Comparison of ENCODE assay signal across 31 mouse cellular contexts in the genomic region with DNA sequence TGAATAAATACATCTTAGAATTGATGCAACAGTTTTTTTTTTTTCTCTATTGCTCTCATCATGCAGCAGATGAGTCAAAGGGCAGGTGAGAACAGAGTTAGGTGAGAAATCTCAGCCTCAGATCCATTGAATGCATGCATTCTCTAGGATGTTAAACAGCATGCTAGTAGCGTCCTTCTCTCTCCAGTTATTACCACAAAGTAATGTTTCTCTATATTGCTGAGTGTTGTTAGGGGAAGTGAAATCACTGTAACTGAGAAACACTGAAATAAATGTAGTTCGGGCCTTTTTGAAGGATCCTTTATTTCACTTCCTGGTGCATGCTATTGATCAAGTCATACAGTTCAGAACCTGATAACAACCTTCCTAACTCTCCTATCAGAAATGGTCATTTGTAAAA.
"Had no signal": no experiment of that assay in that cellular context is flagged by ENCODE, and none has a peak within 500 bp of the region (broad histone marks: within the 10 kb centered on the region; RNA-seq: fewer than 3 reads in every experiment).

No protein-coding gene starts in this region.

- H3K36me3 ChIP-seq: heart, embryonic 10.5 days; heart, embryonic 12.5 days; heart, embryonic 13.5 days; heart, embryonic 15.5 days; hindbrain, embryonic 10.5 days; hindbrain, embryonic 12.5 days; hindbrain, embryonic 13.5 days; hindbrain, embryonic 15.5 days; intestine, embryonic 15.5 days; kidney, embryonic 15.5 days had no signal

- H3K27me3 ChIP-seq: heart, embryonic 12.5 days; heart, embryonic 13.5 days; heart, embryonic 15.5 days; hindbrain, embryonic 12.5 days; hindbrain, embryonic 13.5 days; hindbrain, embryonic 15.5 days; intestine, embryonic 15.5 days; kidney, embryonic 15.5 days had no signal

- H3K4me2 ChIP-seq: heart, embryonic 11.5 days; heart, embryonic 12.5 days; heart, embryonic 13.5 days; heart, embryonic 15.5 days; hindbrain, embryonic 12.5 days; hindbrain, embryonic 13.5 days; hindbrain, embryonic 14.5 days; hindbrain, embryonic 15.5 days; intestine, embryonic 15.5 days; kidney, embryonic 15.5 days had no signal

- H3K9ac ChIP-seq: heart, embryonic 12.5 days; heart, embryonic 13.5 days; heart, embryonic 15.5 days; hindbrain, embryonic 12.5 days; hindbrain, embryonic 13.5 days; hindbrain, embryonic 14.5 days; hindbrain, embryonic 15.5 days; intestine, embryonic 15.5 days; kidney, embryonic 15.5 days had no signal

- H3K9me3 ChIP-seq: heart, embryonic 10.5 days; heart, embryonic 12.5 days; heart, embryonic 13.5 days; heart, embryonic 15.5 days; hindbrain, embryonic 10.5 days; hindbrain, embryonic 12.5 days; hindbrain, embryonic 13.5 days; hindbrain, embryonic 15.5 days; intestine, embryonic 15.5 days; kidney, embryonic 15.5 days had no signal

- H3K4me3 ChIP-seq: heart, embryonic 10.5 days; heart, embryonic 12.5 days; heart, embryonic 13.5 days; heart, embryonic 15.5 days; hindbrain, embryonic 10.5 days; hindbrain, embryonic 12.5 days; hindbrain, embryonic 13.5 days; hindbrain, embryonic 15.5 days; intestine, embryonic 15.5 days; kidney, embryonic 15.5 days; layer of hippocampus, adult 2 months had no signal

- H3K27ac ChIP-seq: heart, embryonic 10.5 days; heart, embryonic 13.5 days; heart, embryonic 15.5 days; hindbrain, embryonic 10.5 days; hindbrain, embryonic 12.5 days; hindbrain, embryonic 13.5 days; hindbrain, embryonic 14.5 days; hindbrain, embryonic 15.5 days; hindbrain, postnatal 0 days; intestine, embryonic 15.5 days; kidney, embryonic 15.5 days; kidney, postnatal 0 days; layer of hippocampus, adult 2 months had no signal

- H3K4me1 ChIP-seq: heart, embryonic 10.5 days; heart, embryonic 12.5 days; heart, embryonic 13.5 days; heart, embryonic 15.5 days; hindbrain, embryonic 10.5 days; hindbrain, embryonic 12.5 days; hindbrain, embryonic 13.5 days; hindbrain, embryonic 15.5 days; intestine, embryonic 15.5 days; kidney, embryonic 15.5 days had no signal

- DNase-seq: heart, postnatal 10 days; heart, postnatal 14 days; heart, postnatal 36 days; heart, postnatal 4 days; kidney, adult 11 months; kidney, adult 18-20 months; kidney, adult 2 months; kidney, adult 8-10 months; kidney, adult 9 months; kidney, postnatal 10 days; kidney, postnatal 14 days; kidney, postnatal 25 days; kidney, postnatal 36 days; kidney, postnatal 4 days; layer of hippocampus, adult 9-11 months; layer of hippocampus, postnatal 36 days had no signal
